ENCODE assay signal across 8 mouse cellular contexts in genomic region chr15:99470971-99471676, GRCm38 (mm10). TPM values are rescaled to one million over a fixed set of nuclear protein-coding genes. Genes with fewer than 3 reads are reported as not detected.
DNase-seq lines count a peak whose midpoint lies in the region; ATAC-seq and TF ChIP-seq lines count a peak whose summit lies in the region.

No protein-coding gene starts in this region.

- peaks cover 19% of the 10 kb centered on the region for H3K36me3 ChIP-seq in heart, embryonic 13.5 days

- H3K4me3 ChIP-seq in cortical plate, adult 2 months (ENCODE audit: insufficient read depth, low read length) = no peak overlapping the region
- H3K4me3 ChIP-seq in heart, embryonic 13.5 days = peak overlapping the region; percentile 13; the same call in 1 of the 2 replicates

- H3K4me2 ChIP-seq in heart, embryonic 13.5 days = peak overlapping the region; percentile 50

- TF ChIP-seq CTCF in Patski (IDR thresholded peaks at IDR 0.05) = peak; percentile 93
- peak; percentile 68 for TF ChIP-seq CTCF in cortical plate, adult 2 months (IDR thresholded peaks at IDR 0.05; ENCODE audit: extremely low read depth, insufficient read depth, low read length)

- no peaks in the 10 kb centered on the region for H3K27me3 ChIP-seq in Patski
- H3K27me3 ChIP-seq in heart, embryonic 13.5 days (replicated peaks) = no peaks in the 10 kb centered on the region

- no peaks in the 10 kb centered on the region for H3K9me3 ChIP-seq in heart, embryonic 13.5 days

- POLR2A ChIA-PET in Patski (lab: Charles Lee) = interaction anchor here (0.6 to 1.2 kb wide), 3 partner anchors 38 to 67 kb away, joined by 3 to 4 read pairs (median 4); no protein-coding TSS in a partner anchor

- DNase-seq in CD4-positive, CD25-positive, alpha-beta regulatory T cell, adult 2 months (ENCODE audit: low read depth, low spot score) = peak; percentile 69
- peak; percentile 12 for DNase-seq in Patski (ENCODE audit: low read depth, low spot score)
- peak; percentile 66 to 79 for DNase-seq in kidney, postnatal 36 days
- DNase-seq in lung, postnatal 14 days = peak; percentile 69
- DNase-seq in right cerebral cortex, adult 2 months (ENCODE audit: low spot score in 2 of 2) = peak; percentile 50 to 71
- DNase-seq in urinary bladder, postnatal 25 days (ENCODE audit: low spot score) = no peak

- no peaks in the 10 kb centered on the region for H3K4me1 ChIP-seq in cortical plate, adult 2 months (ENCODE audit: control insufficient read depth, insufficient read depth, low read length)
- peaks cover 43% of the 10 kb centered on the region for H3K4me1 ChIP-seq in heart, embryonic 13.5 days

- TF ChIP-seq POLR2A in cortical plate, adult 2 months (IDR thresholded peaks at IDR 0.05; ENCODE audit: extremely low read depth, insufficient read depth, low read length) = no peak

- peak overlapping the region; percentile 25; the same call in 1 of the 2 replicates for H3K9ac ChIP-seq in heart, embryonic 13.5 days

- in situ Hi-C loops in Patski (cut with MboI; ENCODE audit: low pct_unique_long_range_greater_than_20kb) = no loop called here

- WGBS in heart, embryonic 13.5 days = 53% methylated on average over 17 of the region's 17 CpGs

- no peak overlapping the region for H3K27ac ChIP-seq in cortical plate, adult 2 months (ENCODE audit: insufficient read depth, low read length)
- peak overlapping the region; percentile 52; the same call in 1 of the 2 replicates for H3K27ac ChIP-seq in heart, embryonic 13.5 days (replicated peaks)

- CTCF ChIA-PET in Patski (lab: Charles Lee) = interaction anchor here (0.6 to 3.3 kb wide), 11 partner anchors 13 to 165 kb away, joined by 3 to 64 read pairs (median 3); no protein-coding TSS in a partner anchor

- ATAC-seq in Patski = no peak
- ATAC-seq in heart, embryonic 13.5 days (ENCODE audit: extremely low read depth, insufficient number of reproducible peaks, low FRiP score, low TSS enrichment) = no peak; the same call in 1 of the 2 replicates

RNA-seq across cellular contexts. Expression of gene Bcdin3d, which starts 3.4 kb away (rescaled TPM):
- polyA plus RNA-seq in Patski (2021) = 9.3 TPM
- polyA plus RNA-seq in cortical plate, adult 2 months (2012; rRNA removed) = 5.1 and 5.3 TPM in 2 replicates
- 10.5 and 13.7 TPM in 2 replicates for polyA plus RNA-seq in heart, embryonic 13.5 days (2015; fragmentation: Nextera tagmentation; extraction: Ambion mirVana)

RNA-seq across cellular contexts. Expression of gene Nckap5l, which starts 13.6 kb away (rescaled TPM):
- polyA plus RNA-seq in Patski (2021) = 10.8 TPM
- polyA plus RNA-seq in cortical plate, adult 2 months (2012; rRNA removed) = 11.9 TPM in 2 replicates
- polyA plus RNA-seq in heart, embryonic 13.5 days (2015; fragmentation: Nextera tagmentation; extraction: Ambion mirVana) = 6.8 and 7.7 TPM in 2 replicates

RNA-seq across cellular contexts. Expression of gene Faim2, which starts 56.8 kb away (rescaled TPM):
- polyA plus RNA-seq in Patski (2021) = 0.13 TPM
- 162 and 172 TPM in 2 replicates for polyA plus RNA-seq in cortical plate, adult 2 months (2012; rRNA removed)
- 0.12 and 0.22 TPM in 2 replicates for polyA plus RNA-seq in heart, embryonic 13.5 days (2015; fragmentation: Nextera tagmentation; extraction: Ambion mirVana)

Comparison
In these comparisons a context has a peak if more than half of its experiments do, and no peak if none do; other contexts are left out.
1. RNA of gene Faim2, which starts 56.8 kb away (polyA plus RNA-seq): 162 to 172 TPM in cortical plate, adult 2 months; 0.13 TPM in Patski (single experiment) and 0.12 to 0.22 TPM in heart, embryonic 13.5 days; every median in the first group is over 100 times any median in the second.